11 mouse cellular contexts compared by ENCODE assay signal in genomic region chr13:58066081-58066495, GRCm38 (mm10). TPM values are rescaled to one million over a fixed set of nuclear protein-coding genes. Genes with fewer than 3 reads are reported as not detected.
DNase-seq lines count a peak whose midpoint lies in the region; ATAC-seq and TF ChIP-seq lines count a peak whose summit lies in the region.
"Had no signal": no experiment of that assay in that cellular context is flagged by ENCODE, and none has a peak within 500 bp of the region (broad histone marks: within the 10 kb centered on the region; RNA-seq: fewer than 3 reads in every experiment).

No protein-coding gene starts in this region.

- peak overlapping the region; percentile 52; the same call in 1 of the 2 replicates for H3K9ac ChIP-seq in heart, embryonic 13.5 days
- H3K9ac ChIP-seq in stomach, embryonic 15.5 days = no peak overlapping the region
- H3K9ac ChIP-seq in stomach, postnatal 0 days (ENCODE audit: low read length) = no peak overlapping the region
- no peak overlapping the region for H3K9ac ChIP-seq in kidney, embryonic 14.5 days (ENCODE audit: low read depth, low read length)
- H3K9ac ChIP-seq: midbrain, embryonic 12.5 days had no signal

- WGBS in heart, embryonic 13.5 days = 66% methylated on average over 13 of the region's 13 CpGs
- 71% methylated on average over 13 of the region's 13 CpGs for WGBS in stomach, embryonic 15.5 days
- WGBS in stomach, postnatal 0 days = 69% methylated on average over 13 of the region's 13 CpGs
- 44% methylated on average over 13 of the region's 13 CpGs for WGBS in kidney, embryonic 14.5 days

- no peaks in the 10 kb centered on the region for H3K9me3 ChIP-seq in heart, embryonic 13.5 days
- no peaks in the 10 kb centered on the region for H3K9me3 ChIP-seq in stomach, embryonic 15.5 days
- no peaks in the 10 kb centered on the region for H3K9me3 ChIP-seq in stomach, postnatal 0 days (ENCODE audit: control insufficient read depth, low read length)
- H3K9me3 ChIP-seq in kidney, embryonic 14.5 days (ENCODE audit: control insufficient read depth, low read length) = no peaks in the 10 kb centered on the region
- H3K9me3 ChIP-seq: midbrain, embryonic 12.5 days had no signal

- peak overlapping the region; percentile 91 for H3K27ac ChIP-seq in heart, embryonic 13.5 days (replicated peaks)
- H3K27ac ChIP-seq in stomach, embryonic 15.5 days = peak overlapping the region; percentile 31; the same call in 1 of the 2 replicates
- no peak overlapping the region for H3K27ac ChIP-seq in stomach, postnatal 0 days (replicated peaks)
- H3K27ac ChIP-seq in kidney, embryonic 14.5 days (ENCODE audit: low read depth, low read length) = peak overlapping the region; percentile 88; the same call in 1 of the 2 replicates
- H3K27ac ChIP-seq: midbrain, embryonic 12.5 days had no signal

- H3K4me2 ChIP-seq in heart, embryonic 13.5 days = peak overlapping the region; percentile 44; the same call in 1 of the 2 replicates
- H3K4me2 ChIP-seq in stomach, embryonic 15.5 days = no peak overlapping the region
- H3K4me2 ChIP-seq in stomach, postnatal 0 days (replicated peaks; ENCODE audit: low read depth) = no peak overlapping the region
- no peak overlapping the region; the same call in 1 of the 2 replicates for H3K4me2 ChIP-seq in kidney, embryonic 14.5 days (replicated peaks; ENCODE audit: low read depth, low read length)
- H3K4me2 ChIP-seq: midbrain, embryonic 12.5 days had no signal

- H3K4me1 ChIP-seq in heart, embryonic 13.5 days = peaks cover 53% of the 10 kb centered on the region
- peaks cover 10% of the 10 kb centered on the region; the same call in 1 of the 2 replicates for H3K4me1 ChIP-seq in stomach, embryonic 15.5 days
- H3K4me1 ChIP-seq in stomach, postnatal 0 days (replicated peaks; ENCODE audit: control insufficient read depth, insufficient read depth) = no peaks in the 10 kb centered on the region
- peaks cover 27% of the 10 kb centered on the region for H3K4me1 ChIP-seq in kidney, embryonic 14.5 days (ENCODE audit: control insufficient read depth, insufficient read depth, low read length)

- TF ChIP-seq CTCF in stomach, postnatal 0 days (IDR thresholded peaks at IDR 0.05; ENCODE audit: low read depth) = no peak

- intact Hi-C loops in heart, postnatal 14 days (cut with DNase I) = loop anchor here (1.0 kb wide), 1 partner anchor 32 kb away; no protein-coding TSS in a partner anchor

- no peak for ATAC-seq in heart, embryonic 13.5 days (ENCODE audit: extremely low read depth, insufficient number of reproducible peaks, low FRiP score, low TSS enrichment)
- ATAC-seq in stomach, embryonic 15.5 days (ENCODE audit: insufficient read depth, low FRiP score, low read depth) = no peak
- ATAC-seq in stomach, postnatal 0 days (ENCODE audit: low FRiP score, low TSS enrichment) = no peak
- peak; percentile 8; the same call in 1 of the 2 replicates for ATAC-seq in kidney, embryonic 14.5 days (ENCODE audit: low FRiP score, low TSS enrichment)

- DNase-seq in heart, postnatal 14 days = no peak
- DNase-seq in stomach, postnatal 0 days (ENCODE audit: low spot score) = no peak
- DNase-seq in thymus, postnatal 14 days = no peak
- no peak for DNase-seq in gastrocnemius, postnatal 4 days (ENCODE audit: low spot score in 2 of 2)
- no peak for DNase-seq in embryo, embryonic 9.5 days (ENCODE audit: extremely low spot score)
- DNase-seq: right cerebral cortex, postnatal 4 days had no signal

- no peaks in the 10 kb centered on the region for H3K27me3 ChIP-seq in heart, embryonic 13.5 days (replicated peaks)
- no peaks in the 10 kb centered on the region for H3K27me3 ChIP-seq in stomach, embryonic 15.5 days (replicated peaks)
- H3K27me3 ChIP-seq in stomach, postnatal 0 days (ENCODE audit: control insufficient read depth, insufficient read depth, low read length) = no peaks in the 10 kb centered on the region
- H3K27me3 ChIP-seq in kidney, embryonic 14.5 days (ENCODE audit: control insufficient read depth, insufficient read depth, low read length) = no peaks in the 10 kb centered on the region
- H3K27me3 ChIP-seq: midbrain, embryonic 12.5 days had no signal

- TF ChIP-seq EP300 in stomach, postnatal 0 days (optimal IDR thresholded peaks at IDR 0.05) = no peak

- peaks cover 25% of the 10 kb centered on the region for H3K36me3 ChIP-seq in heart, embryonic 13.5 days
- no peaks in the 10 kb centered on the region for H3K36me3 ChIP-seq in stomach, embryonic 15.5 days
- H3K36me3 ChIP-seq in stomach, postnatal 0 days (ENCODE audit: control insufficient read depth, insufficient read depth, low read length) = no peaks in the 10 kb centered on the region
- no peaks in the 10 kb centered on the region for H3K36me3 ChIP-seq in kidney, embryonic 14.5 days (ENCODE audit: control insufficient read depth, insufficient read depth, low read length)

- H3K4me3 ChIP-seq in heart, embryonic 13.5 days = no peak overlapping the region
- H3K4me3 ChIP-seq in stomach, embryonic 15.5 days (replicated peaks) = no peak overlapping the region
- no peak overlapping the region for H3K4me3 ChIP-seq in stomach, postnatal 0 days (ENCODE audit: low read depth, low read length)
- no peak overlapping the region for H3K4me3 ChIP-seq in kidney, embryonic 14.5 days (ENCODE audit: low read length)
- H3K4me3 ChIP-seq: midbrain, embryonic 12.5 days had no signal

RNA-seq across cellular contexts. Expression of gene Klhl3, which starts 47.3 kb away (rescaled TPM):
- polyA plus RNA-seq in heart, embryonic 13.5 days (2015; fragmentation: Nextera tagmentation; extraction: Ambion mirVana) = 4.6 and 5.5 TPM in 2 replicates
- total RNA-seq in heart, postnatal 14 days (2021) = 1 to 10 TPM; 3.7 to 4.1 TPM
- polyA plus RNA-seq in stomach, embryonic 15.5 days (2015; fragmentation: Nextera tagmentation; extraction: Ambion mirVana) = 3.2 and 3.4 TPM in 2 replicates
- polyA plus RNA-seq in stomach, postnatal 0 days (2015; fragmentation: Nextera tagmentation; extraction: Ambion mirVana) = 1.1 and 1.2 TPM in 2 replicates
- polyA plus RNA-seq in kidney, embryonic 14.5 days (2014; fragmentation: Nextera tagmentation; extraction: Ambion mirVana) = 4.1 and 6.0 TPM in 2 replicates
- 1 to 10 TPM; 2.9 to 3.7 TPM for total RNA-seq in gastrocnemius, postnatal 4 days (2021)
- total RNA-seq: CH12.LX had no signal
